Mouse (Mus musculus): ENCODE results near the gene Stmn3. TPM values are rescaled to one million over a fixed set of nuclear protein-coding genes. Genes with fewer than 3 reads are reported as not detected.
"Not testable (repeated sequence)": the region's sequence is repeated elsewhere in the genome, so short reads cannot be mapped to it uniquely, and the experiment has no call there.

Gene Stmn3
- polyA plus RNA-seq, 1 experiment: 0.15 TPM

- Histone ChIP-seq H3K4me1 (replicated peaks; ENCODE audit: control insufficient read depth, insufficient read depth, low read length) (0 out of 2 replicates have a peak, but pooled peaks cover 2% of the 10 kb centered on the region), H3K27ac (ENCODE audit: control insufficient read depth, insufficient read depth, low read length) (no peak overlapping the region), H3K36me3 (ENCODE audit: control insufficient read depth, insufficient read depth, low read length) (no peaks in the 10 kb centered on the region), H3K4me3 (ENCODE audit: control insufficient read depth, insufficient read depth, low read length) (no peak overlapping the region), H3K27me3 (ENCODE audit: control insufficient read depth, insufficient read depth, low read length) (no peaks in the 10 kb centered on the region)
- 76% methylated on average over 3 of the region's 3 CpGs for WGBS
- TF ChIP-seq POLR2A (IDR thresholded peaks at IDR 0.05; ENCODE audit: control insufficient read depth, extremely low read depth, insufficient read depth, low read length, poor library complexity) (no peak), CTCF (IDR thresholded peaks at IDR 0.05; ENCODE audit: borderline replicate concordance, control insufficient read depth, extremely low read depth, insufficient read depth, low read length, poor library complexity) (no peak)
- no peak for DNase-seq
Measured at GRCm38 (mm10) chr2:181288691-181289090, 25.6 kb downstream of the Stmn3 start.

DNA sequence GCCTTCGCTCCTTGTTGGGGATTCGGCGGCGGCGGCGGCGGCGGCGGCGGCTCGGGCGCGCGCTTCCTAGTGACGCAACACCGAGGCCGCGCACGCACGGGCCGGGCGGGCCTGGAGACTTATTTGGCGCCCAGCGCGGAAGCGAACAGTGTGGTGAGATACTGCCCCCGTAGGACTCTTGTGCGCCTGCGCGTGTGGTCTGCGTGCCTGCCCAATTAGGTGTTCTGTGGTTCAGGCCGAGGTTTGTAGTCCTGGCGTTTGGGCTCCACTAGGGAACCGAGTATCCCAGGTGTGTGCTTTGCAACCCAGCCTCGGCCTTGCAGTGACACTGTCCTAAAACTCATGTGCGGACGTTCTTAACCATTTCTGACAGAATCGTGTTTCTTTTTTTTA lies 26.3 kb downstream of the Stmn3 start, which contains the start of gene Gmeb2:
Gene Gmeb2 (minus strand): TSS at position 78 of the 393 bp plus-strand sequence.
- H3K36me3 ChIP-seq (ENCODE audit: control insufficient read depth, insufficient read depth, low read length); H3K4me1 ChIP-seq (replicated peaks; ENCODE audit: control insufficient read depth, insufficient read depth, low read length); H3K27me3 ChIP-seq (ENCODE audit: control insufficient read depth, insufficient read depth, low read length): not testable (repeated sequence)
- Histone ChIP-seq H3K27ac (ENCODE audit: control insufficient read depth, insufficient read depth, low read length) (peak within 1 kb of the TSS; percentile 83), H3K4me3 (ENCODE audit: control insufficient read depth, insufficient read depth, low read length) (peak within 1 kb of the TSS; percentile 79)
- TF ChIP-seq CTCF (IDR thresholded peaks at IDR 0.05; ENCODE audit: borderline replicate concordance, control insufficient read depth, extremely low read depth, insufficient read depth, low read length, poor library complexity): peak; percentile 48; the same call in 1 of the 2 replicates
- WGBS: 15% methylated on average over 38 of the region's 38 CpGs
- DNase-seq: peak; percentile 90

- WGBS: 4% methylated on average over 47 of the region's 71 CpGs
- TF ChIP-seq CTCF (IDR thresholded peaks at IDR 0.05; ENCODE audit: borderline replicate concordance, control insufficient read depth, extremely low read depth, insufficient read depth, low read length, poor library complexity) (no peak), POLR2A (IDR thresholded peaks at IDR 0.05; ENCODE audit: control insufficient read depth, extremely low read depth, insufficient read depth, low read length, poor library complexity) (peak; percentile 93)
- Histone ChIP-seq H3K4me3 (ENCODE audit: control insufficient read depth, insufficient read depth, low read length) (peak overlapping the region; percentile 79), H3K36me3 (ENCODE audit: control insufficient read depth, insufficient read depth, low read length) (no peaks in the 10 kb centered on the region), H3K27me3 (ENCODE audit: control insufficient read depth, insufficient read depth, low read length) (no peaks in the 10 kb centered on the region), H3K4me1 (replicated peaks; ENCODE audit: control insufficient read depth, insufficient read depth, low read length) (0 out of 2 replicates have a peak, but pooled peaks cover 2% of the 10 kb centered on the region), H3K27ac (ENCODE audit: control insufficient read depth, insufficient read depth, low read length) (peak overlapping the region; percentile 83)
- peak; percentile 84 for DNase-seq
Measured at GRCm38 (mm10) chr2:181287338-181287957, 26.9 kb downstream of the Stmn3 start.

DNA sequence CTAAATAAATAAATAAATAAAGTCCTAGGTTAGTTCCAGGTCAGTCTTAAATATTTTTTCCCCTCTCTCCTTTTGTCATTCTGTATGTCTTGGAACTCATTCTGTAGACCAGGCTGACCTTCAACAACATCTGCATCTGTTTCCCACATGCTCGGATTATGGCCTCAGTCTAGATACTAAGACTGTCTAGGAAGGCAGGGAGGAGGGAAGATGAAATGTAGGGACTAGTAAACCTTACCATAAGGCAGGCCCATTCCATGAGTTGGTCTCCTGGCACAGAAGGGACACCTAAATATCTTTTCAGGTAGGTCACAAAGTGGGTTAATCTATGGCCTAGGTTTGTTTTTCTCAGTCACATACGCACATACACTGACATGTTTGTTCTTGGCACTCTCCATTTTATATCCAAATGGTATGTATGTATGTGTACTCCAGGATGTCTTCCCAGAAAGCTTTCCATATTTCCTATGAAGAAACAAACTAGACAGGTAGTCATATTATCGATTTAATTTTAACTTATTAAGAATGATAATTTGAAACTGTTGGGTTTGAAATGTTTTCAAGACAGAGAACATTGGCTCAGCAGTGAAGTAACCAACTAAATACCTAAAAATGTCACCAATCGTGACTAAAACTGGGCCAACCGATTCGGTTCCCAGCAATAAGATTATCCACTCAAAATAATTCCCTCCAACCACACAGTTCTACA lies 27.5 kb downstream of the Stmn3 start:
- Histone ChIP-seq H3K27me3 (ENCODE audit: control insufficient read depth, insufficient read depth, low read length) (no peaks in the 10 kb centered on the region), H3K27ac (ENCODE audit: control insufficient read depth, insufficient read depth, low read length) (peak overlapping the region; percentile 83), H3K4me3 (ENCODE audit: control insufficient read depth, insufficient read depth, low read length) (peak overlapping the region; percentile 79), H3K36me3 (ENCODE audit: control insufficient read depth, insufficient read depth, low read length) (no peaks in the 10 kb centered on the region), H3K4me1 (replicated peaks; ENCODE audit: control insufficient read depth, insufficient read depth, low read length) (0 out of 2 replicates have a peak, but pooled peaks cover 2% of the 10 kb centered on the region)
- DNase-seq: no peak
- WGBS: 42% methylated on average over 6 of the region's 6 CpGs
- TF ChIP-seq CTCF (IDR thresholded peaks at IDR 0.05; ENCODE audit: borderline replicate concordance, control insufficient read depth, extremely low read depth, insufficient read depth, low read length, poor library complexity): no peak
- TF ChIP-seq POLR2A (IDR thresholded peaks at IDR 0.05; ENCODE audit: control insufficient read depth, extremely low read depth, insufficient read depth, low read length, poor library complexity): no peak

DNA sequence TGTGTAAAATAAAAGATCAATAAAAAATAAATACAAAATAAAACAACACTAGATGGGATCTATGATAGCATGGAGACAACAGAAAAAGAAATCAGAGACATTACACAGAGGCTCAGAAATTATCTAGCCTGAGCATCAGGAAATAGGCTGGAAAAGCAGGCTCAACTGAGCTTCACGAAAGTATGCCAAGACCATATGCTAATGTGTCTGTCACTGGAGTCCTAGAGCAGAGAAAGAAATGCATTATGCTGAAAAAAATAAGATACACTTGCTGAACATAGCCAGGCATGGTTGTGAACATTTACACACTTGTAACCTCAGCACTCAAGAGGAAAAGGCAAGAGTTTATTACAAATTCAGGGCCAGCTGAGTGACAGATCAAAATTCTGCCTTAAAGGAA lies 34.3 kb downstream of the Stmn3 start:
- TF ChIP-seq CTCF (IDR thresholded peaks at IDR 0.05; ENCODE audit: borderline replicate concordance, control insufficient read depth, extremely low read depth, insufficient read depth, low read length, poor library complexity): no peak
- no peak for TF ChIP-seq POLR2A (IDR thresholded peaks at IDR 0.05; ENCODE audit: control insufficient read depth, extremely low read depth, insufficient read depth, low read length, poor library complexity)
- H3K4me3 ChIP-seq (ENCODE audit: control insufficient read depth, insufficient read depth, low read length): no peak overlapping the region
- 94% methylated on average over 1 of the region's 1 CpGs for WGBS
- peaks cover 30% of the 10 kb centered on the region for H3K36me3 ChIP-seq (ENCODE audit: control insufficient read depth, insufficient read depth, low read length)
- no peaks in the 10 kb centered on the region for H3K27me3 ChIP-seq (ENCODE audit: control insufficient read depth, insufficient read depth, low read length)
- H3K4me1 ChIP-seq (replicated peaks; ENCODE audit: control insufficient read depth, insufficient read depth, low read length): no peaks in the 10 kb centered on the region
- DNase-seq: no peak
- H3K27ac ChIP-seq (ENCODE audit: control insufficient read depth, insufficient read depth, low read length): no peak overlapping the region

- H3K36me3 ChIP-seq (ENCODE audit: control insufficient read depth, insufficient read depth, low read length): peaks cover 36% of the 10 kb centered on the region
- TF ChIP-seq POLR2A (IDR thresholded peaks at IDR 0.05; ENCODE audit: control insufficient read depth, extremely low read depth, insufficient read depth, low read length, poor library complexity) (no peak), CTCF (IDR thresholded peaks at IDR 0.05; ENCODE audit: borderline replicate concordance, control insufficient read depth, extremely low read depth, insufficient read depth, low read length, poor library complexity) (no peak)
- 83% methylated on average over 3 of the region's 3 CpGs for WGBS
- no peak overlapping the region for H3K4me3 ChIP-seq (ENCODE audit: control insufficient read depth, insufficient read depth, low read length)
- no peak for DNase-seq
- no peaks in the 10 kb centered on the region for H3K27me3 ChIP-seq (ENCODE audit: control insufficient read depth, insufficient read depth, low read length)
- no peak overlapping the region for H3K27ac ChIP-seq (ENCODE audit: control insufficient read depth, insufficient read depth, low read length)
- no peaks in the 10 kb centered on the region for H3K4me1 ChIP-seq (replicated peaks; ENCODE audit: control insufficient read depth, insufficient read depth, low read length)
Measured at GRCm38 (mm10) chr2:181277866-181278265, 36.4 kb downstream of the Stmn3 start.

Data from thymus, adult 2 months (tissue).